Mouse (Mus musculus) T-cell, adult 2 months (primary cell): ENCODE results near the gene Olfr1018.

Experiments used
- DNase-seq: peaks from one replicate; pipeline ENCODE4 v3.0.0; 2022; ENCODE audit warnings: low spot score

The Olfr1018 gene

DNA sequence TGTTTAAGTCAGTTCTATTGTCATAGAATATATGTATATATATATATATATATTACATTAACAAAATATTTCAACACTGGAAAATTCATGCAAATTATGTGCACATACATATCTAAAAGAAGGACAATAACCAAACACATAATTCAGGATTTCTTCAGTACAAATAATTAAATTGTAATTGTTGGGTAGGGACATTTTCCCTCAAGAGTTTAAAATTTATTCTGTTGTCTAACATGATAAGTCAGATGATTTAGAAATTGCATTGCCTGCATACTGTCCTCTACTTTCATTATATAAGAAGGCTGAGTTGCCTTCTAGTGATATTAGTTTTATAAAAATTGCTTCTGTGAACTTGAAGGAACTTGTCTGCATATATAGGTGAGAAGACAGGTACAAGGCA lies at the start of gene Olfr1018:
TSS of gene Olfr1018 (plus strand) at position 301 of the 400 bp plus-strand sequence.
- DNase-seq: no peak

GRCm38 (mm10) chr2:85772413-85772812 lies 45.9 kb upstream of the Olfr1018 start, which contains the start of gene Olfr1014:
TSS of gene Olfr1014 (plus strand) at chr2:85772713.
- no peak for DNase-seq

DNA sequence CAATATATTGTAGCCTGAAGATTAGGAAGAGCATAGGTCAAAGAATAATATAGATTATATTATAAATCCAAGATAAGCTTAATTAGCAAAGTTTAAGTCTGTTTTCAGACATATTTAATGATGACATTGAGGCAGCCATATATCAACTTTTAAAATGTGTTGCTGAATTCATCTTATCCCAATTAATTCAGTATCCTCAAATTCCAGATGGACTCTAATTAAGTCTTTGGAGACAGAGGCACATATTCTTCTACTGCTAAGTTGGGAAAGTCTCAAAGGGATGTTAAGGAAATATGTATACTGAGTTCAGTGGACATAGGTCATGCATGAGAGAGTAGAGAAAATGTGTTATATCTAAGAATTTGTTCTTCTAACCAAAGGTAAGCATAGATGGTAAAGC lies 36.6 kb upstream of the Olfr1018 start, which contains the start of gene Olfr1015:
TSS of gene Olfr1015 (plus strand) at position 301 of the 400 bp plus-strand sequence.
- DNase-seq: no peak

GRCm38 (mm10) chr2:85792331-85792730 lies 25.9 kb upstream of the Olfr1018 start:
- DNase-seq: no peak

GRCm38 (mm10) chr2:85802444-85802843 lies 15.8 kb upstream of the Olfr1018 start, which contains the start of gene Olfr1016:
TSS of gene Olfr1016 (minus strand) at chr2:85802544.
- no peak for DNase-seq

DNA sequence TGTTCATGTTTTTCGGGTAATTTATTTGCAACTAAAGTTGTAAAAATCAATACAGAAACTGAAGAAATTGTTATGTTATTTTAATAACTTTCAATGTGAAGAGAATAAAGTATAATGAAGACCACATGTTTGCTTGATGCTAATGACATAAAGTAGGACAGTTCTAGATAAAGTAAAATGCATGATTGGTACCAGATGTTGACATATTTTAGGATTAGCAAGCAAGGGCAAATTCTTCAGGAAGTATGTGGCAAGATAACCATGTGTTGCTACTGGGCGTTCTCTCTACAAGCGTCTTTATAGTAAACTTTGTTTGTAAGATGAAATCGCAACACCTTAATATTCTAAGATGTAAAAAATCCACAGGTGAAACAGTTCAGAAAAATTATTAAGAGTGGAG lies 13.8 kb upstream of the Olfr1018 start:
- no peak for DNase-seq

DNA sequence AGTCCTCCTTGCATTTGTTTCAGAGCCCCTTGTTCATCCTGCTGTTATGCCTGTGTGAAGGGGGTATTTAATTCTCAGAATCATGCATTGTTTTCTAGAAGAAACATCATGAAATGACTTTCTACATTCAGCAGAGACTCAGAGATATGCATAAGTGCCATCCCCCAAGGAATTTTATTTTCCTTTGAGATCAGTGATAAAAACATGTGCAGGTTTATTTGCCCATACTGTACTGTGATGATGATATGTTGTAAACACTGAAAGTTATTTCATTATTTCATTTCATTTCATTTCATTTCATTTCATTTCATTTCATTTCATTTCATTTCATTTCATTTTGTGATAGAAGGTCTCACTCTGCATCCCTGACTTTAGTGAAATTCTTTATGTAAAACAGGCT lies 27.1 kb downstream of the Olfr1018 start, which contains the start of gene Olfr1019:
TSS of gene Olfr1019 (minus strand) at position 101 of the 400 bp plus-strand sequence.
- DNase-seq: no peak

DNA sequence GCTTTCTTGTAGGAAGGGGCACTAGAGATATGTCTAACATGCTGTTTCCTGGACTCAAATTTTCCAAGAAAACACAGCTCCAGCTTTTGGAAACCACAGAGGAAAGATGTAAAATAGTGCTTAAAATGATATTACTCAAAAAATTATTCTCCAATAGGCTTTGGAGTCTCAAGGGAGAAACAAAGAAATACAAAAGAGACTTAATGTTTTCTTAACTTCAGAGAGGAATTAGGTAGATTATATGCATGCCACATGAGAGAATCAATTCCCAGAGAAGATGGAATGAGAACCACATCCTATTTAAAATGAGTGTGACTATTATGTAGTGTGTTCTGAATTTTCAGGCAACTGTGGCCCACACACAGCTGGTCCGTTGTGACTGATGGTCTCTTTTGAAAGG lies 28.5 kb downstream of the Olfr1018 start, which contains the start of gene Olfr1020:
TSS of gene Olfr1020 (plus strand) at position 301 of the 400 bp plus-strand sequence.
- DNase-seq: no peak

GRCm38 (mm10) chr2:85868294-85868693 lies 50.0 kb downstream of the Olfr1018 start, which contains the start of gene Olfr1022:
TSS of gene Olfr1022 (plus strand) at chr2:85868594.
- DNase-seq: no peak
